Mouse (Mus musculus): Measurements from ENCODE around the gene Mast1.

Gene Mast1

DNA sequence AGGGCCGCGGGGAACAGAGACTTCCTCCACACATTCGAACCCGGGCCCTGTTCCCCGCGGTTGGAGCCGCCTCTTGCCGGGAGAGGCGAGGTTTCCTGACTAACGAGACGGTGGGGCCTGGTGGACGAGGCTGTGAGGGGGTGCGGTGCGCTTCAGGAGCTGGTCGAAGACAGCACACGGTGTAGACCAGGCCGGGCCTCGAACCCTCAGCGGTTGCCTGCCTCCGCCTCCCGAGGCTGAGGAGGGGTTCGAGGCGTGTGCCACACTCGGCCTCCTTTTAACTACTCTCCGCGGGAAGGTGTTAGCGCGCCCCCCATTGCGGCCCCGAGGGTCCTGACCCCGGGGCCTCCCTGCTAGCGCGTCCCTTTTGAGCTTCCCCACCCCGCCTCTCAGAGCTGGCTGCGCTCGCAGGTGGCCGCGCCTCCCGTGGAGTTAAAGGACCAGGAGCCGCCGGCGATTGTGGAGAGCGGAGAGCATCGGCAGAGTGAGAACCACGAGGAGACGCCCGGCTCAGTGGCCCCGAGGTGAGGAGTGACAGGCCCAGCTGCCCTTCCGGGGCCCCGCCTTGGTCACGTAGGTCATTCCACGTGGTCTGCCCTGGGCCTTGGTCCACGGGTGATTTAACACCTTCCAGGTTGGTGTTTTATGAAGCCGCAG lies 64.7 kb downstream of the Mast1 start:
- DNase-seq (ENCODE audit: low read depth), result no peak

DNA sequence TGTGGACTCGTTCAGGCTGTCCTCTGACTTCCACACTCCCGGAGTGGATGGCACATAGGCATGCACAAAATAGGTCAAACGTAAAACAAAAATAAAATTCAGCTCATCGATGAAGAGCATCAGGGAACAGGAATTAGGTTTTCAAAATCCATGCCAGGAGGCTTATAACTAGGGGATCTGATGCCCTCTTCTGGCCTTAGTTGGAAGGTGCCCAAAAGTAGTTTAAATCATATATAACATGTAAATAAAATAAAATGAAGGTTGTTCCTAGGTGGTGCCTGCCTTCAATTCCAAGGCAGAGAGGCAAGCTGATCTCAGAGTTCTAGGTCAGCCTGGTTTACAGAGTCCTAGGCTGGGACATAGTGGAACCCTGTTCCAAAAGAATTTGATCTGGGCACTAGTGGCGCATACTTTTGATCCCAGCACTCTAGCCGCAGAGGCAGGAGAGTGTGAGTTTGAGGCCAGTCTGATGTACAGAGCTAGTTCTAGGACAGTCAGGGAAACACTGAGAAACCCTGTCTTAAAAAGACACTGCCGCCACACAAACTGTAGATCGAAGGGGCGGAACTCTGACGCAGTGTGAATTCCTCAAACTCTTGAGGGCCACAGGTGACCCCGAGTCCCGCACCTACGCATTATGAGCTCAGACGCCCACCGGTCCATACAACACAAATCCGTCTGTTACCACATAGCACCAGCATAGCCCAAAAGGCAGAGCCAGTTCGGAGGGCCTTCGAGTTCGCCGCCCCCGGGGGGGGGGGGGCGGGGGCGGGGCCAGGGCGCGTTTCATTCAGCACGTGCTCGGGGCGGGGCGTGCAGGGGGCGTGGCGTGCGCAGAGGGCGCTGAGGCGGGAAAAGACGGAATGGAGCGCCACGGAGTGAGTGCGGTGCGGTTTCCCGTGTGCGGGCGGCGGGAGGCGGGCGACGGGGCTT lies 65.5 kb downstream of the Mast1 start, which contains the start of gene Syce2:
Gene Syce2 (plus strand): TSS at position 736 of the 933 bp plus-strand sequence.
- DNase-seq (ENCODE audit: low read depth), result peak; percentile 68

Data from c-Kit-positive CD71-positive TER-119-negative erythroid progenitor cells, embryonic 14.5 days (primary cell).